ENCODE assay signal across 14 mouse cellular contexts in genomic region chr12:15790181-15790580, GRCm38 (mm10).
"Had no signal": no experiment of that assay in that cellular context is flagged by ENCODE, and none has a peak within 500 bp of the region (broad histone marks: within the 10 kb centered on the region; RNA-seq: fewer than 3 reads in every experiment).

No protein-coding gene starts in this region.

- H3K27me3 ChIP-seq: limb, embryonic 13.5 days; neural tube, embryonic 15.5 days had no signal

- H3K4me1 ChIP-seq: limb, embryonic 13.5 days; neural tube, embryonic 15.5 days had no signal

- H3K4me2 ChIP-seq: limb, embryonic 13.5 days; neural tube, embryonic 15.5 days had no signal

- H3K4me3 ChIP-seq: layer of hippocampus, adult 2 months; limb, embryonic 13.5 days; myocyte; neural tube, embryonic 15.5 days had no signal

- DNase-seq: kidney, adult 9 months; kidney, postnatal 10 days; kidney, postnatal 4 days; left cerebral cortex, postnatal 4 days; lung, adult 18-20 months; right cerebral cortex, adult 18-20 months; right cerebral cortex, postnatal 25 days; thymus, postnatal 4 days had no signal

- H3K27ac ChIP-seq: layer of hippocampus, adult 2 months; limb, embryonic 13.5 days; liver, embryonic 14.5 days; neural tube, embryonic 15.5 days; stomach, postnatal 0 days had no signal

- H3K9me3 ChIP-seq: limb, embryonic 13.5 days; neural tube, embryonic 15.5 days had no signal

- H3K9ac ChIP-seq: limb, embryonic 13.5 days; liver, embryonic 14.5 days; neural tube, embryonic 15.5 days had no signal
